Mouse (Mus musculus): Measurements from ENCODE around the gene Fyn. TPM values are rescaled to one million over a fixed set of nuclear protein-coding genes. Genes with fewer than 3 reads are reported as not detected.

Fyn gene
- polyA plus RNA-seq, 1 experiment = 107 TPM

GRCm38 (mm10) chr10:39471714-39472531, 103.3 kb downstream of the Fyn start:
- no peak for TF ChIP-seq POLR2A (IDR thresholded peaks at IDR 0.05; ENCODE audit: extremely low read depth, insufficient read depth, low read length)
- TF ChIP-seq CTCF (IDR thresholded peaks at IDR 0.05; ENCODE audit: extremely low read depth, insufficient read depth, low read length) = no peak
- H3K4me1 ChIP-seq (ENCODE audit: control insufficient read depth, insufficient read depth, low read length) = peaks cover 12% of the 10 kb centered on the region
- no peak overlapping the region for H3K27ac ChIP-seq (ENCODE audit: insufficient read depth, low read length)
- no peak overlapping the region for H3K4me3 ChIP-seq (ENCODE audit: insufficient read depth, low read length)

GRCm38 (mm10) chr10:39472923-39473322, 104.3 kb downstream of the Fyn start:
- peaks cover 12% of the 10 kb centered on the region for H3K4me1 ChIP-seq (ENCODE audit: control insufficient read depth, insufficient read depth, low read length)
- H3K27ac ChIP-seq (ENCODE audit: insufficient read depth, low read length) = no peak overlapping the region
- no peak overlapping the region for H3K4me3 ChIP-seq (ENCODE audit: insufficient read depth, low read length)
- TF ChIP-seq CTCF (IDR thresholded peaks at IDR 0.05; ENCODE audit: extremely low read depth, insufficient read depth, low read length) = no peak
- TF ChIP-seq POLR2A (IDR thresholded peaks at IDR 0.05; ENCODE audit: extremely low read depth, insufficient read depth, low read length) = no peak

GRCm38 (mm10) chr10:39479361-39479760, 110.7 kb downstream of the Fyn start:
- no peak for TF ChIP-seq CTCF (IDR thresholded peaks at IDR 0.05; ENCODE audit: extremely low read depth, insufficient read depth, low read length)
- TF ChIP-seq POLR2A (IDR thresholded peaks at IDR 0.05; ENCODE audit: extremely low read depth, insufficient read depth, low read length) = no peak
- H3K27ac ChIP-seq (ENCODE audit: insufficient read depth, low read length) = no peak overlapping the region

GRCm38 (mm10) chr10:39484382-39484826, 115.7 kb downstream of the Fyn start:
- Histone ChIP-seq H3K27ac (ENCODE audit: insufficient read depth, low read length) (no peak overlapping the region), H3K4me1 (ENCODE audit: control insufficient read depth, insufficient read depth, low read length) (peaks cover 4% of the 10 kb centered on the region), H3K4me3 (ENCODE audit: insufficient read depth, low read length) (no peak overlapping the region)
- TF ChIP-seq POLR2A (IDR thresholded peaks at IDR 0.05; ENCODE audit: extremely low read depth, insufficient read depth, low read length) (no peak), CTCF (IDR thresholded peaks at IDR 0.05; ENCODE audit: extremely low read depth, insufficient read depth, low read length) (no peak)

More at GRCm38 (mm10) chr10:39479361-39479760, 110.7 kb downstream of the Fyn start:
- Histone ChIP-seq H3K4me3 (ENCODE audit: insufficient read depth, low read length) (no peak overlapping the region), H3K4me1 (ENCODE audit: control insufficient read depth, insufficient read depth, low read length) (peaks cover 4% of the 10 kb centered on the region)

GRCm38 (mm10) chr10:39484892-39485291, 116.2 kb downstream of the Fyn start:
- TF ChIP-seq CTCF (IDR thresholded peaks at IDR 0.05; ENCODE audit: extremely low read depth, insufficient read depth, low read length) (no peak), POLR2A (IDR thresholded peaks at IDR 0.05; ENCODE audit: extremely low read depth, insufficient read depth, low read length) (no peak)
- Histone ChIP-seq H3K27ac (ENCODE audit: insufficient read depth, low read length) (no peak overlapping the region), H3K4me3 (ENCODE audit: insufficient read depth, low read length) (no peak overlapping the region), H3K4me1 (ENCODE audit: control insufficient read depth, insufficient read depth, low read length) (peaks cover 4% of the 10 kb centered on the region)

- TF ChIP-seq POLR2A (IDR thresholded peaks at IDR 0.05; ENCODE audit: extremely low read depth, insufficient read depth, low read length) = no peak
- no peak for TF ChIP-seq CTCF (IDR thresholded peaks at IDR 0.05; ENCODE audit: extremely low read depth, insufficient read depth, low read length)
- peaks cover 2% of the 10 kb centered on the region for H3K4me1 ChIP-seq (ENCODE audit: control insufficient read depth, insufficient read depth, low read length)
- no peak overlapping the region for H3K27ac ChIP-seq (ENCODE audit: insufficient read depth, low read length)
- no peak overlapping the region for H3K4me3 ChIP-seq (ENCODE audit: insufficient read depth, low read length)
These were observed 117.3 kb downstream of the Fyn start for GRCm38 (mm10) chr10:39485939-39486338.

- Histone ChIP-seq H3K4me1 (ENCODE audit: control insufficient read depth, insufficient read depth, low read length) (peaks cover 2% of the 10 kb centered on the region), H3K27ac (ENCODE audit: insufficient read depth, low read length) (no peak overlapping the region), H3K4me3 (ENCODE audit: insufficient read depth, low read length) (no peak overlapping the region)
- TF ChIP-seq POLR2A (IDR thresholded peaks at IDR 0.05; ENCODE audit: extremely low read depth, insufficient read depth, low read length) (no peak), CTCF (IDR thresholded peaks at IDR 0.05; ENCODE audit: extremely low read depth, insufficient read depth, low read length) (no peak)
These were observed 118.1 kb downstream of the Fyn start for GRCm38 (mm10) chr10:39486501-39487450.

- no peak for TF ChIP-seq POLR2A (IDR thresholded peaks at IDR 0.05; ENCODE audit: extremely low read depth, insufficient read depth, low read length)
- TF ChIP-seq CTCF (IDR thresholded peaks at IDR 0.05; ENCODE audit: extremely low read depth, insufficient read depth, low read length) = no peak
- Histone ChIP-seq H3K4me3 (ENCODE audit: insufficient read depth, low read length) (no peak overlapping the region), H3K27ac (ENCODE audit: insufficient read depth, low read length) (no peak overlapping the region), H3K4me1 (ENCODE audit: control insufficient read depth, insufficient read depth, low read length) (peaks cover 2% of the 10 kb centered on the region)
These were observed 119.2 kb downstream of the Fyn start for GRCm38 (mm10) chr10:39487740-39488415.

GRCm38 (mm10) chr10:39488542-39488941, 119.9 kb downstream of the Fyn start:
- H3K27ac ChIP-seq (ENCODE audit: insufficient read depth, low read length) = no peak overlapping the region
- TF ChIP-seq CTCF (IDR thresholded peaks at IDR 0.05; ENCODE audit: extremely low read depth, insufficient read depth, low read length) (no peak), POLR2A (IDR thresholded peaks at IDR 0.05; ENCODE audit: extremely low read depth, insufficient read depth, low read length) (no peak)
- no peak overlapping the region for H3K4me3 ChIP-seq (ENCODE audit: insufficient read depth, low read length)
- peaks cover 2% of the 10 kb centered on the region for H3K4me1 ChIP-seq (ENCODE audit: control insufficient read depth, insufficient read depth, low read length)

Data from cortical plate, adult 2 months (tissue).